Mouse (Mus musculus) frontal cortex, postnatal 25 days (tissue): ENCODE measurements at regions not wholly inside any gene's neighbourhood (a gene's known extent, or its start where the extent isn't known, plus 50 kb on each side); places are given as distances from the start of the nearest gene placed in this dataset.

Source experiments
- DNase-seq, 2 experiments: peaks; one replicate each; pipeline ENCODE4 v3.0.0; 2022; ENCODE audit warnings: low spot score in 2 of 2

- DNase-seq, result no peak
These were observed 328.4 kb upstream of the Gm9008 start for GRCm38 (mm10) chr6:76825953-76826352.

- DNase-seq, result no peak
These were observed 305.4 kb upstream of the Gm9008 start for GRCm38 (mm10) chr6:76802969-76803368.

GRCm38 (mm10) chr6:76780168-76780567, 282.6 kb upstream of the Gm9008 start:
- no peak for DNase-seq

GRCm38 (mm10) chr6:76778201-76778600, 280.6 kb upstream of the Gm9008 start:
- no peak for DNase-seq

DNA sequence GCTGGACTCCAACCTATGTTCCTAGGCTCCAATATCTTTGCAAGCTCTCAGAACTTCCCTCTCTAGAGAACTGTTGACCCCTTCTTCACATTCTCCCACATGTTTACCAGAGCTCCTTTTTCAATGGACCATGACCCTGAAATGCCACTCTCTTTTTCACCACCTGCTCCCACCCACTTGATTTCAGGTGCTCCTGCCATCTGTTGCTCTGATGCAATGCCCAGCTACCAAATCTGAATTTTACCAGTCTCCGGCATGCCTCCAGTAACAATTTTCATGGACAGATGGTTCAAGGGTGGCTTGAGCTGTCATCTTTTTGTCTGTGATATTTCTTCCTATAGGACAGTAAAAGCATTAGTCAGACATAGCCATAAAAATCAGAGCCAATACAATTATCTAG, 279.5 kb upstream of the Gm9008 start:
- no peak for DNase-seq

DNA sequence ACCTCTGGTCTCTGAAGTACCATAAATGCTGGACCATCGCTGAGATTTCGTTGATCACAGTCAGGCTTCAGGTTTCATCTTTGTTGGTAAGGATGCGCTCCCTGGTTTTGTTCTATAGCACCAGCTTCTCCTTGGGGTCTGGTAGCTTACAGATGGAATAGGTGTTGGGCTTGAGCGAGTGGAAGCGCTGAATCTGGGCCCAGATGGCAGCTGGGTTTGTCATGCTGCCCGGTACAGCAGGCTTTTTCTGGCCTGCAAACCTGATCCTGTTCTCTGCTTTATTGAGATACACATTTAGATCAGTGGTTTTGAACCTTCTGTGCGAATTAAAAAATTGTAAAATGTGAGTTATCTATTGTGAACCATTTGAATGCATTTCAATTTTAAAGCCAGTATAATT, 266.3 kb upstream of the Gm9008 start:
- no peak for DNase-seq

GRCm38 (mm10) chr6:76754867-76755266, 257.3 kb upstream of the Gm9008 start:
- peak in 1 of 2 experiments; percentile 9 for DNase-seq
